Mouse (Mus musculus): Measurements from ENCODE around the gene Gng2. TPM values are rescaled to one million over a fixed set of nuclear protein-coding genes. Genes with fewer than 3 reads are reported as not detected.

The Gng2 gene
- polyA plus RNA-seq, 1 experiment, result 0.48 TPM

GRCm38 (mm10) chr14:20004777-20005289 lies 27.4 kb upstream of the Gng2 start:
- H3K27ac ChIP-seq (ENCODE audit: control insufficient read depth, insufficient read depth, low read depth, low read length), result no peak overlapping the region
- no peaks in the 10 kb centered on the region for H3K36me3 ChIP-seq (ENCODE audit: control insufficient read depth, insufficient read depth, low read length)
- no peaks in the 10 kb centered on the region for H3K4me1 ChIP-seq (ENCODE audit: control insufficient read depth, insufficient read depth, low read length)
- H3K4me3 ChIP-seq (ENCODE audit: control insufficient read depth, low read depth, low read length), result no peak overlapping the region
- TF ChIP-seq POLR2A (IDR thresholded peaks at IDR 0.05; ENCODE audit: control insufficient read depth, low read depth, low read length) (no peak), CTCF (IDR thresholded peaks at IDR 0.05; ENCODE audit: control insufficient read depth, insufficient read depth, insufficient replicate concordance, low read depth, low read length) (no peak)
- H3K27me3 ChIP-seq (ENCODE audit: control insufficient read depth, insufficient read depth, low read length), result no peaks in the 10 kb centered on the region

- Histone ChIP-seq H3K4me1 (ENCODE audit: control insufficient read depth, insufficient read depth, low read length) (no peaks in the 10 kb centered on the region), H3K27ac (ENCODE audit: control insufficient read depth, insufficient read depth, low read depth, low read length) (no peak overlapping the region), H3K4me3 (ENCODE audit: control insufficient read depth, low read depth, low read length) (no peak overlapping the region), H3K36me3 (ENCODE audit: control insufficient read depth, insufficient read depth, low read length) (no peaks in the 10 kb centered on the region), H3K27me3 (ENCODE audit: control insufficient read depth, insufficient read depth, low read length) (no peaks in the 10 kb centered on the region)
- no peak for TF ChIP-seq POLR2A (IDR thresholded peaks at IDR 0.05; ENCODE audit: control insufficient read depth, low read depth, low read length)
- no peak for TF ChIP-seq CTCF (IDR thresholded peaks at IDR 0.05; ENCODE audit: control insufficient read depth, insufficient read depth, insufficient replicate concordance, low read depth, low read length)
Measured at GRCm38 (mm10) chr14:19996853-19997252, 19.4 kb upstream of the Gng2 start.

GRCm38 (mm10) chr14:19995943-19996342 lies 18.5 kb upstream of the Gng2 start:
- no peak for TF ChIP-seq POLR2A (IDR thresholded peaks at IDR 0.05; ENCODE audit: control insufficient read depth, low read depth, low read length)
- no peak overlapping the region for H3K27ac ChIP-seq (ENCODE audit: control insufficient read depth, insufficient read depth, low read depth, low read length)
- no peaks in the 10 kb centered on the region for H3K27me3 ChIP-seq (ENCODE audit: control insufficient read depth, insufficient read depth, low read length)
- no peaks in the 10 kb centered on the region for H3K4me1 ChIP-seq (ENCODE audit: control insufficient read depth, insufficient read depth, low read length)
- H3K36me3 ChIP-seq (ENCODE audit: control insufficient read depth, insufficient read depth, low read length), result no peaks in the 10 kb centered on the region
- H3K4me3 ChIP-seq (ENCODE audit: control insufficient read depth, low read depth, low read length), result no peak overlapping the region

- H3K4me1 ChIP-seq (ENCODE audit: control insufficient read depth, insufficient read depth, low read length), result no peaks in the 10 kb centered on the region
- no peaks in the 10 kb centered on the region for H3K27me3 ChIP-seq (ENCODE audit: control insufficient read depth, insufficient read depth, low read length)
- no peak overlapping the region for H3K27ac ChIP-seq (ENCODE audit: control insufficient read depth, insufficient read depth, low read depth, low read length)
- H3K36me3 ChIP-seq (ENCODE audit: control insufficient read depth, insufficient read depth, low read length), result no peaks in the 10 kb centered on the region
- TF ChIP-seq CTCF (IDR thresholded peaks at IDR 0.05; ENCODE audit: control insufficient read depth, insufficient read depth, insufficient replicate concordance, low read depth, low read length) (no peak), POLR2A (IDR thresholded peaks at IDR 0.05; ENCODE audit: control insufficient read depth, low read depth, low read length) (no peak)
- no peak overlapping the region for H3K4me3 ChIP-seq (ENCODE audit: control insufficient read depth, low read depth, low read length)
Measured at GRCm38 (mm10) chr14:19994068-19994467, 16.6 kb upstream of the Gng2 start.

- TF ChIP-seq CTCF (IDR thresholded peaks at IDR 0.05; ENCODE audit: control insufficient read depth, insufficient read depth, insufficient replicate concordance, low read depth, low read length) (no peak), POLR2A (IDR thresholded peaks at IDR 0.05; ENCODE audit: control insufficient read depth, low read depth, low read length) (no peak)
- Histone ChIP-seq H3K36me3 (ENCODE audit: control insufficient read depth, insufficient read depth, low read length) (no peaks in the 10 kb centered on the region), H3K4me3 (ENCODE audit: control insufficient read depth, low read depth, low read length) (no peak overlapping the region), H3K27me3 (ENCODE audit: control insufficient read depth, insufficient read depth, low read length) (no peaks in the 10 kb centered on the region), H3K4me1 (ENCODE audit: control insufficient read depth, insufficient read depth, low read length) (no peaks in the 10 kb centered on the region), H3K27ac (ENCODE audit: control insufficient read depth, insufficient read depth, low read depth, low read length) (no peak overlapping the region)
Measured at GRCm38 (mm10) chr14:19993570-19993883, 16.1 kb upstream of the Gng2 start.

GRCm38 (mm10) chr14:19992873-19993569 lies 15.6 kb upstream of the Gng2 start:
- Histone ChIP-seq H3K36me3 (ENCODE audit: control insufficient read depth, insufficient read depth, low read length) (no peaks in the 10 kb centered on the region), H3K4me1 (ENCODE audit: control insufficient read depth, insufficient read depth, low read length) (no peaks in the 10 kb centered on the region), H3K27me3 (ENCODE audit: control insufficient read depth, insufficient read depth, low read length) (no peaks in the 10 kb centered on the region), H3K27ac (ENCODE audit: control insufficient read depth, insufficient read depth, low read depth, low read length) (no peak overlapping the region), H3K4me3 (ENCODE audit: control insufficient read depth, low read depth, low read length) (no peak overlapping the region)
- TF ChIP-seq POLR2A (IDR thresholded peaks at IDR 0.05; ENCODE audit: control insufficient read depth, low read depth, low read length) (no peak), CTCF (IDR thresholded peaks at IDR 0.05; ENCODE audit: control insufficient read depth, insufficient read depth, insufficient replicate concordance, low read depth, low read length) (no peak)

GRCm38 (mm10) chr14:19991861-19992260 lies 14.4 kb upstream of the Gng2 start:
- Histone ChIP-seq H3K4me1 (ENCODE audit: control insufficient read depth, insufficient read depth, low read length) (peaks cover 5% of the 10 kb centered on the region), H3K4me3 (ENCODE audit: control insufficient read depth, low read depth, low read length) (no peak overlapping the region), H3K36me3 (ENCODE audit: control insufficient read depth, insufficient read depth, low read length) (no peaks in the 10 kb centered on the region), H3K27ac (ENCODE audit: control insufficient read depth, insufficient read depth, low read depth, low read length) (no peak overlapping the region), H3K27me3 (ENCODE audit: control insufficient read depth, insufficient read depth, low read length) (no peaks in the 10 kb centered on the region)
- TF ChIP-seq POLR2A (IDR thresholded peaks at IDR 0.05; ENCODE audit: control insufficient read depth, low read depth, low read length) (no peak), CTCF (IDR thresholded peaks at IDR 0.05; ENCODE audit: control insufficient read depth, insufficient read depth, insufficient replicate concordance, low read depth, low read length) (no peak)
